13 mouse cellular contexts compared by ENCODE assay signal in genomic region chr8:66698782-66699181, GRCm38 (mm10). TPM values are rescaled to one million over a fixed set of nuclear protein-coding genes. Genes with fewer than 3 reads are reported as not detected.
A peak's percentile ranks its signal among the peaks of the same experiment; 100 is the strongest.
DNase-seq lines count a peak whose midpoint lies in the region; ATAC-seq and TF ChIP-seq lines count a peak whose summit lies in the region.
"Had no signal": no experiment of that assay in that cellular context is flagged by ENCODE, and none has a peak within 500 bp of the region (broad histone marks: within the 10 kb centered on the region; RNA-seq: fewer than 3 reads in every experiment).

No protein-coding gene starts in this region.

- no peak for DNase-seq in heart, embryonic 10.5 days (ENCODE audit: low spot score)
- DNase-seq in left cerebral cortex, adult 2 months (ENCODE audit: extremely low spot score in 1 of 2, low spot score in 2 of 2), result no peak
- DNase-seq in left cerebral cortex, postnatal 10 days (ENCODE audit: extremely low spot score in 1 of 2, low spot score in 2 of 2), result no peak
- DNase-seq in stomach, postnatal 0 days (ENCODE audit: low spot score), result no peak
- no peak for DNase-seq in testis, postnatal 14 days (ENCODE audit: low spot score)
- DNase-seq: gastrocnemius, postnatal 14 days; thymus, postnatal 25 days had no signal

- ATAC-seq in heart, embryonic 13.5 days (ENCODE audit: extremely low read depth, insufficient number of reproducible peaks, low FRiP score, low TSS enrichment), result no peak
- ATAC-seq in embryonic facial prominence, embryonic 15.5 days (ENCODE audit: insufficient number of reproducible peaks, low FRiP score, low TSS enrichment, low read depth), result no peak
- no peak for ATAC-seq in stomach, postnatal 0 days (ENCODE audit: low FRiP score, low TSS enrichment)
- ATAC-seq: Patski had no signal

- 50% methylated on average over 7 of the region's 7 CpGs for WGBS in heart, embryonic 13.5 days
- 51% methylated on average over 7 of the region's 7 CpGs for WGBS in heart, embryonic 10.5 days
- 70% methylated on average over 7 of the region's 7 CpGs for WGBS in embryonic facial prominence, embryonic 15.5 days
- 38% methylated on average over 7 of the region's 7 CpGs for WGBS in stomach, postnatal 0 days

- no peak for TF ChIP-seq CTCF in left cerebral cortex, adult 2 months (IDR thresholded peaks at IDR 0.05)
- TF ChIP-seq CTCF in stomach, postnatal 0 days (IDR thresholded peaks at IDR 0.05; ENCODE audit: low read depth), result no peak

- TF ChIP-seq EP300 in stomach, postnatal 0 days (optimal IDR thresholded peaks at IDR 0.05), result no peak

- H3K9me3 ChIP-seq in heart, embryonic 13.5 days, result no peaks in the 10 kb centered on the region
- no peaks in the 10 kb centered on the region for H3K9me3 ChIP-seq in heart, embryonic 10.5 days
- no peaks in the 10 kb centered on the region for H3K9me3 ChIP-seq in embryonic facial prominence, embryonic 15.5 days (replicated peaks)
- H3K9me3 ChIP-seq in stomach, postnatal 0 days (ENCODE audit: control insufficient read depth, low read length), result no peaks in the 10 kb centered on the region

- H3K4me1 ChIP-seq in heart, embryonic 13.5 days, result peaks cover 9% of the 10 kb centered on the region
- H3K4me1 ChIP-seq in heart, embryonic 10.5 days, result peaks cover 11% of the 10 kb centered on the region; the same call in 1 of the 2 replicates
- peaks cover 9% of the 10 kb centered on the region; the same call in 1 of the 2 replicates for H3K4me1 ChIP-seq in embryonic facial prominence, embryonic 15.5 days
- no peaks in the 10 kb centered on the region for H3K4me1 ChIP-seq in stomach, postnatal 0 days (replicated peaks; ENCODE audit: control insufficient read depth, insufficient read depth)

- peaks cover 21% of the 10 kb centered on the region for H3K27me3 ChIP-seq in heart, embryonic 13.5 days (replicated peaks)
- H3K27me3 ChIP-seq in heart, embryonic 10.5 days (ENCODE audit: insufficient read depth, poor library complexity, severe bottlenecking), result peaks cover 26% of the 10 kb centered on the region
- peaks cover 34% of the 10 kb centered on the region for H3K27me3 ChIP-seq in embryonic facial prominence, embryonic 15.5 days
- H3K27me3 ChIP-seq in stomach, postnatal 0 days (ENCODE audit: control insufficient read depth, insufficient read depth, low read length), result no peaks in the 10 kb centered on the region
- H3K27me3 ChIP-seq: CH12.LX had no signal

- no peak overlapping the region for H3K27ac ChIP-seq in heart, embryonic 13.5 days (replicated peaks)
- H3K27ac ChIP-seq in heart, embryonic 10.5 days, result no peak overlapping the region
- H3K27ac ChIP-seq in left cerebral cortex, adult 2 months, result peak overlapping the region; percentile 48; the same call in 1 of the 2 replicates
- no peak overlapping the region for H3K27ac ChIP-seq in embryonic facial prominence, embryonic 15.5 days (replicated peaks)
- H3K27ac ChIP-seq in stomach, postnatal 0 days (replicated peaks), result no peak overlapping the region
- H3K27ac ChIP-seq: liver, embryonic 14.5 days had no signal

- peak overlapping the region; percentile 92 for H3K4me2 ChIP-seq in heart, embryonic 13.5 days
- no peak overlapping the region for H3K4me2 ChIP-seq in embryonic facial prominence, embryonic 15.5 days (replicated peaks)
- H3K4me2 ChIP-seq in stomach, postnatal 0 days (replicated peaks; ENCODE audit: low read depth), result peak overlapping the region; percentile 53

- no peaks in the 10 kb centered on the region for H3K36me3 ChIP-seq in heart, embryonic 13.5 days
- no peaks in the 10 kb centered on the region for H3K36me3 ChIP-seq in heart, embryonic 10.5 days
- no peaks in the 10 kb centered on the region for H3K36me3 ChIP-seq in embryonic facial prominence, embryonic 15.5 days
- no peaks in the 10 kb centered on the region for H3K36me3 ChIP-seq in stomach, postnatal 0 days (ENCODE audit: control insufficient read depth, insufficient read depth, low read length)

- H3K4me3 ChIP-seq in heart, embryonic 13.5 days, result peak overlapping the region; percentile 56
- no peak overlapping the region for H3K4me3 ChIP-seq in heart, embryonic 10.5 days
- peak overlapping the region; percentile 41 for H3K4me3 ChIP-seq in left cerebral cortex, adult 2 months
- H3K4me3 ChIP-seq in embryonic facial prominence, embryonic 15.5 days (replicated peaks), result 0 out of 2 replicates have a peak overlapping the region, but pooled peaks have one; percentile 40
- H3K4me3 ChIP-seq in stomach, postnatal 0 days (ENCODE audit: low read depth, low read length), result no peak overlapping the region

- no peak overlapping the region for H3K9ac ChIP-seq in heart, embryonic 13.5 days
- no peak overlapping the region for H3K9ac ChIP-seq in embryonic facial prominence, embryonic 15.5 days
- H3K9ac ChIP-seq in stomach, postnatal 0 days (ENCODE audit: low read length), result no peak overlapping the region
- H3K9ac ChIP-seq: liver, embryonic 14.5 days had no signal

- intact Hi-C loops in left cerebral cortex, adult 2 months (cut with DNase I), result loop anchor here (5.0 kb wide), 4 partner anchors 74 to 709 kb away; no protein-coding TSS in a partner anchor
- intact Hi-C loops in left cerebral cortex, postnatal 10 days (cut with DNase I), result loop anchor here (5.0 kb wide), 2 partner anchors 164 to 629 kb away; partner anchors contain the start of gene Naf1

RNA-seq across cellular contexts. Expression of gene Npy1r, which starts 1.8 kb away (rescaled TPM):
- polyA plus RNA-seq in heart, embryonic 13.5 days (2015; fragmentation: Nextera tagmentation; extraction: Ambion mirVana), result 1.5 and 1.8 TPM in 2 replicates
- polyA plus RNA-seq in heart, embryonic 10.5 days (2016; fragmentation: Nextera tagmentation; extraction: Ambion mirVana), result 0.79 and 1.4 TPM in 2 replicates
- total RNA-seq in left cerebral cortex, adult 2 months (2021), result 10 to 100 TPM; 26.7 to 27.8 TPM
- 10 to 100 TPM; 24.1 to 27.7 TPM for total RNA-seq in left cerebral cortex, postnatal 10 days (2021)
- 2.8 and 2.9 TPM in 2 replicates for polyA plus RNA-seq in embryonic facial prominence, embryonic 15.5 days (2015; fragmentation: Nextera tagmentation; extraction: Ambion mirVana)
- 0.94 and 1.1 TPM in 2 replicates for polyA plus RNA-seq in stomach, postnatal 0 days (2015; fragmentation: Nextera tagmentation; extraction: Ambion mirVana)
- total RNA-seq: CH12.LX; megakaryocyte progenitor cell, adult 5-6 weeks had no signal
- polyA plus RNA-seq: Patski had no signal

RNA-seq across cellular contexts. Expression of gene Npy5r, which starts 10.9 kb away (rescaled TPM):
- not detected in 2 replicates for polyA plus RNA-seq in heart, embryonic 13.5 days (2015; fragmentation: Nextera tagmentation; extraction: Ambion mirVana)
- not detected in 2 replicates for polyA plus RNA-seq in heart, embryonic 10.5 days (2016; fragmentation: Nextera tagmentation; extraction: Ambion mirVana)
- 1 to 10 TPM; 6.3 to 6.8 TPM for total RNA-seq in left cerebral cortex, adult 2 months (2021)
- 1 to 10 TPM; 5.5 to 5.6 TPM for total RNA-seq in left cerebral cortex, postnatal 10 days (2021)
- not detected in 2 replicates for polyA plus RNA-seq in embryonic facial prominence, embryonic 15.5 days (2015; fragmentation: Nextera tagmentation; extraction: Ambion mirVana)
- polyA plus RNA-seq in stomach, postnatal 0 days (2015; fragmentation: Nextera tagmentation; extraction: Ambion mirVana), result 0.15 TPM in 1 of 2 replicates, not detected in the other
- total RNA-seq: CH12.LX; gastrocnemius, postnatal 14 days; megakaryocyte progenitor cell, adult 5-6 weeks had no signal
- polyA plus RNA-seq: liver, embryonic 14.5 days; Patski had no signal

Comparison
In these comparisons a context has a peak if more than half of its experiments do, and no peak if none do; other contexts are left out.
1. H3K4me3 ChIP-seq: peak in heart, embryonic 13.5 days (single experiment), left cerebral cortex, adult 2 months (single experiment) and embryonic facial prominence, embryonic 15.5 days (single experiment); none in heart, embryonic 10.5 days (single experiment) and stomach, postnatal 0 days (single experiment).